In the genomic region with DNA sequence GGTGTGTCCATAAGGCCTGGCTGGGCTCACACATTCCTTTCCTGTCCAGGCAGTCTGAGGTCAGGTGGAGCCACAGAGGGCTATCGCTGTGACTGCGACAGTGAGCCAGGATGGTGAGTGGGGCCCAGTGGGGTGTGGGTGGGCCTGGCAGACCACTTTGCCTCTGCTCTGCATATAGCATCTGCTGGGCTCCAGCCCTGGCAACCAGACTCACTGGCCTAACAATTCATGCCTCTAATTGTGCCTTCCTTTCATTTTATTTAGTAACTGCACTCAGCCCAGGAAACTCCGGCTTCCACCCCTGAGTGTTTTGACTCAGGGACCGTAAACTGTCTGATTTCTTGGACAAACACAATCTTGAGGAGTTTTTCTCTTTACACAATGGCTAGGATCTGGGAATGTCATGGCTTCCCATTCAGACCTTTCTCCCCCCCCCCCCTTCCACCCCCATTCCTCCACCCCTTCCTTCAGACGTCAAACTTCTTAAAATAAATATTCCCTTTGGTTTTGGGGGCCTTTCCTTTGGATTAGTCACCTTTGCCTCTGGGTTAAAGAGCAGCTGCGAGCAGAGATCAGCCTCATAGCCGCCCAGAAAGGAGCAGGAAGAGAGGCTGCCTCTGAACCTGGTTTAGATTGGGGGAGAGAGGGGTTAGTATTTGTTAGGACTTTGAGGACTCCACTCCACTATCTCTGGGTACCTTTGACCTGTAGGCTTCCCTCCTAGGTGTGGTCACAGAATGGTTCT, we compare ENCODE assay signal across 14 mouse cellular contexts. TPM values are rescaled to one million over a fixed set of nuclear protein-coding genes. Genes with fewer than 3 reads are reported as not detected.
A peak's percentile ranks its signal among the peaks of the same experiment; 100 is the strongest.
DNase-seq lines count a peak whose midpoint lies in the region; ATAC-seq and TF ChIP-seq lines count a peak whose summit lies in the region.
"Had no signal": no experiment of that assay in that cellular context is flagged by ENCODE, and none has a peak within 500 bp of the region (broad histone marks: within the 10 kb centered on the region; RNA-seq: fewer than 3 reads in every experiment).

No protein-coding gene starts in this region.

- H3K9me3 ChIP-seq in kidney, postnatal 0 days (replicated peaks; ENCODE audit: low read length) = no peaks in the 10 kb centered on the region
- H3K9me3 ChIP-seq in midbrain, embryonic 10.5 days (replicated peaks) = no peaks in the 10 kb centered on the region
- H3K9me3 ChIP-seq: embryonic facial prominence, embryonic 15.5 days had no signal

- no peaks in the 10 kb centered on the region; the same call in 1 of the 2 replicates for H3K4me1 ChIP-seq in kidney, adult 2 months (ENCODE audit: control insufficient read depth, insufficient read depth, low read length)
- H3K4me1 ChIP-seq in bone marrow, adult 2 months (ENCODE audit: control insufficient read depth, insufficient read depth, low read length) = peaks cover 6% of the 10 kb centered on the region
- peaks cover 10% of the 10 kb centered on the region; the same call in 1 of the 2 replicates for H3K4me1 ChIP-seq in kidney, postnatal 0 days (replicated peaks; ENCODE audit: insufficient read depth, low read length)
- H3K4me1 ChIP-seq in midbrain, embryonic 10.5 days = peaks cover 20% of the 10 kb centered on the region

- no peak for ATAC-seq in CD4-positive, CD25-positive, alpha-beta regulatory T cell, adult 4 months
- no peak for ATAC-seq in kidney, postnatal 0 days (replicated peaks; ENCODE audit: low FRiP score, low read depth)
- ATAC-seq: forebrain, embryonic 16.5 days had no signal

- H3K36me3 ChIP-seq in kidney, adult 2 months (ENCODE audit: control insufficient read depth, insufficient read depth, low read length) = no peaks in the 10 kb centered on the region
- H3K36me3 ChIP-seq in kidney, postnatal 0 days (ENCODE audit: insufficient read depth, low read length) = no peaks in the 10 kb centered on the region
- no peaks in the 10 kb centered on the region for H3K36me3 ChIP-seq in midbrain, embryonic 10.5 days
- H3K36me3 ChIP-seq: embryonic facial prominence, embryonic 15.5 days had no signal

- no peak overlapping the region for H3K4me3 ChIP-seq in kidney, adult 2 months (ENCODE audit: insufficient read depth, low read depth, low read length)
- H3K4me3 ChIP-seq in bone marrow, adult 2 months (replicated peaks; ENCODE audit: control insufficient read depth, low read depth, low read length) = no peak overlapping the region
- H3K4me3 ChIP-seq in kidney, postnatal 0 days (replicated peaks; ENCODE audit: low read depth, low read length) = no peak overlapping the region
- no peak overlapping the region for H3K4me3 ChIP-seq in midbrain, embryonic 10.5 days
- H3K4me3 ChIP-seq: embryonic facial prominence, embryonic 15.5 days had no signal

- no peak for TF ChIP-seq CTCF in kidney, adult 2 months (conservative IDR thresholded peaks at IDR 0.05; ENCODE audit: insufficient read depth, insufficient read length, low read depth, low read length)
- no peak for TF ChIP-seq CTCF in bone marrow, adult 2 months (IDR thresholded peaks at IDR 0.05; ENCODE audit: control insufficient read depth, insufficient read depth, low read length)
- no peak for TF ChIP-seq CTCF in kidney, postnatal 0 days (IDR thresholded peaks at IDR 0.05; ENCODE audit: low read depth)

- no peaks in the 10 kb centered on the region for H3K27me3 ChIP-seq in kidney, adult 2 months (replicated peaks; ENCODE audit: control insufficient read depth, insufficient read depth, low read length)
- H3K27me3 ChIP-seq in kidney, postnatal 0 days (ENCODE audit: insufficient read depth, low read length) = no peaks in the 10 kb centered on the region
- peaks cover 55% of the 10 kb centered on the region for H3K27me3 ChIP-seq in midbrain, embryonic 10.5 days (ENCODE audit: low read depth, poor library complexity, severe bottlenecking)
- H3K27me3 ChIP-seq: embryonic facial prominence, embryonic 15.5 days had no signal

- H3K9ac ChIP-seq in kidney, postnatal 0 days (ENCODE audit: low read depth, low read length) = no peak overlapping the region
- H3K9ac ChIP-seq: embryonic facial prominence, embryonic 15.5 days had no signal

- no peak for TF ChIP-seq POLR2A in kidney, adult 2 months (IDR thresholded peaks at IDR 0.05; ENCODE audit: low read depth, low read length)
- peak; percentile 21; the same call in 1 of the 2 replicates for TF ChIP-seq POLR2A in bone marrow, adult 2 months (IDR thresholded peaks at IDR 0.05; ENCODE audit: borderline replicate concordance, control insufficient read depth, low read depth, low read length)

- H3K27ac ChIP-seq in kidney, adult 2 months (ENCODE audit: insufficient read depth, low read depth, low read length) = peak overlapping the region; percentile 61
- H3K27ac ChIP-seq in bone marrow, adult 2 months (ENCODE audit: control insufficient read depth, insufficient read depth, low read depth, low read length, poor library complexity) = peak overlapping the region; percentile 2; the same call in 1 of the 2 replicates
- H3K27ac ChIP-seq in kidney, postnatal 0 days = peak overlapping the region; percentile 65; the same call in 1 of the 2 replicates
- no peak overlapping the region for H3K27ac ChIP-seq in midbrain, embryonic 10.5 days (replicated peaks)
- H3K27ac ChIP-seq: embryonic facial prominence, embryonic 15.5 days had no signal

- 61% methylated on average over 7 of the region's 7 CpGs for WGBS in kidney, adult 2 months
- WGBS in bone marrow, adult 2 months = 77% methylated on average over 7 of the region's 7 CpGs
- WGBS in kidney, postnatal 0 days = 48% methylated on average over 7 of the region's 7 CpGs
- WGBS in midbrain, embryonic 10.5 days = 58% methylated on average over 7 of the region's 7 CpGs

- H3K4me2 ChIP-seq in kidney, postnatal 0 days (ENCODE audit: low read length) = no peak overlapping the region
- H3K4me2 ChIP-seq: embryonic facial prominence, embryonic 15.5 days; liver, embryonic 11.5 days had no signal

- DNase-seq in CD4-positive, CD25-positive, alpha-beta regulatory T cell, adult 2 months (ENCODE audit: low read depth, low spot score) = peak; percentile 47
- peak; percentile 46 for DNase-seq in kidney, adult 2 months
- no peak for DNase-seq in kidney, adult 18-20 months
- DNase-seq in kidney, postnatal 0 days (ENCODE audit: low spot score) = no peak
- no peak for DNase-seq in midbrain, embryonic 10.5 days (ENCODE audit: low spot score)
- DNase-seq in layer of hippocampus, adult 9-10 months (ENCODE audit: low spot score) = no peak
- DNase-seq: cerebellum, postnatal 25 days; gastrocnemius, postnatal 36 days; thymus, adult 18-20 months had no signal

RNA-seq across cellular contexts. Expression of a gene that starts 40.8 kb away (rescaled TPM):
- 1,000 to 10,000 TPM in 1 of 2 experiments, 100 to 1,000 TPM in 1; 800 to 1,019 TPM for polyA plus RNA-seq in CD4-positive, CD25-positive, alpha-beta regulatory T cell, adult 4 months (2017; shearing (Covaris generic))
- 15.8 and 25.2 TPM in 2 replicates for polyA plus RNA-seq in kidney, adult 2 months (2012; rRNA removed)
- 23.5 and 34.5 TPM in 2 replicates for polyA plus RNA-seq in bone marrow, adult 2 months (2011; ENCODE audit: insufficient read depth, insufficient read length, low replicate concordance, missing spikeins)
- 48.1 and 50.2 TPM in 2 replicates for polyA plus RNA-seq in kidney, postnatal 0 days (2015; fragmentation: Nextera tagmentation; extraction: Ambion mirVana)
- polyA plus RNA-seq in midbrain, embryonic 10.5 days (2016; fragmentation: Nextera tagmentation; extraction: Ambion mirVana) = 25.7 and 26.2 TPM in 2 replicates

RNA-seq across cellular contexts. Expression of a gene that starts 52.6 kb away (rescaled TPM):
- 100 to 1,000 TPM; 105 to 118 TPM for polyA plus RNA-seq in CD4-positive, CD25-positive, alpha-beta regulatory T cell, adult 4 months (2017; shearing (Covaris generic))
- 7.2 and 9.6 TPM in 2 replicates for polyA plus RNA-seq in kidney, adult 2 months (2012; rRNA removed)
- 17.4 and 33.9 TPM in 2 replicates for polyA plus RNA-seq in bone marrow, adult 2 months (2011; ENCODE audit: insufficient read depth, insufficient read length, low replicate concordance, missing spikeins)
- 21.6 and 23.6 TPM in 2 replicates for polyA plus RNA-seq in kidney, postnatal 0 days (2015; fragmentation: Nextera tagmentation; extraction: Ambion mirVana)
- polyA plus RNA-seq in midbrain, embryonic 10.5 days (2016; fragmentation: Nextera tagmentation; extraction: Ambion mirVana) = 13.9 and 17.6 TPM in 2 replicates

Comparison
In these comparisons a context has a peak if more than half of its experiments do, and no peak if none do; other contexts are left out.
1. DNase-seq: peak in CD4-positive, CD25-positive, alpha-beta regulatory T cell, adult 2 months (single experiment) and kidney, adult 2 months (single experiment); none in kidney, adult 18-20 months (single experiment), kidney, postnatal 0 days (single experiment), midbrain, embryonic 10.5 days (single experiment) and layer of hippocampus, adult 9-10 months (single experiment).
2. RNA of a gene that starts 40.8 kb away (polyA plus RNA-seq): 800 to 1,019 TPM in CD4-positive, CD25-positive, alpha-beta regulatory T cell, adult 4 months; 48.1 to 50.2 TPM in kidney, postnatal 0 days, 23.5 to 34.5 TPM in bone marrow, adult 2 months, 25.7 to 26.2 TPM in midbrain, embryonic 10.5 days and 15.8 to 25.2 TPM in kidney, adult 2 months; every median in the first group is over 10 times any median in the second.